Mouse (Mus musculus): ENCODE results near the gene Defb42.

GRCm38 (mm10) chr14:62998977-62999376 lies 47.8 kb upstream of the Defb42 start:
- TF ChIP-seq CTCF (IDR thresholded peaks at IDR 0.05; ENCODE audit: insufficient read depth, low read depth, low read length): no peak
- no peak for TF ChIP-seq POLR2A (IDR thresholded peaks at IDR 0.05; ENCODE audit: insufficient read depth, low read depth, low read length)
